Mouse (Mus musculus) ES-Bruce4 (cell line): Measurements from ENCODE around the gene Pcyt2.

ENCODE experiments used
- CTCF ChIP-seq: IDR thresholded peaks from one replicate; pipeline ENCODE4 v1.8.1; 2011; ENCODE audit warnings: low read depth, low read length
- EP300 ChIP-seq: IDR thresholded peaks from 2 replicates; pipeline ENCODE4 v1.6.1; 2011; ENCODE audit warnings: low read depth, low read length; ENCODE audit not compliant: insufficient read depth

DNA sequence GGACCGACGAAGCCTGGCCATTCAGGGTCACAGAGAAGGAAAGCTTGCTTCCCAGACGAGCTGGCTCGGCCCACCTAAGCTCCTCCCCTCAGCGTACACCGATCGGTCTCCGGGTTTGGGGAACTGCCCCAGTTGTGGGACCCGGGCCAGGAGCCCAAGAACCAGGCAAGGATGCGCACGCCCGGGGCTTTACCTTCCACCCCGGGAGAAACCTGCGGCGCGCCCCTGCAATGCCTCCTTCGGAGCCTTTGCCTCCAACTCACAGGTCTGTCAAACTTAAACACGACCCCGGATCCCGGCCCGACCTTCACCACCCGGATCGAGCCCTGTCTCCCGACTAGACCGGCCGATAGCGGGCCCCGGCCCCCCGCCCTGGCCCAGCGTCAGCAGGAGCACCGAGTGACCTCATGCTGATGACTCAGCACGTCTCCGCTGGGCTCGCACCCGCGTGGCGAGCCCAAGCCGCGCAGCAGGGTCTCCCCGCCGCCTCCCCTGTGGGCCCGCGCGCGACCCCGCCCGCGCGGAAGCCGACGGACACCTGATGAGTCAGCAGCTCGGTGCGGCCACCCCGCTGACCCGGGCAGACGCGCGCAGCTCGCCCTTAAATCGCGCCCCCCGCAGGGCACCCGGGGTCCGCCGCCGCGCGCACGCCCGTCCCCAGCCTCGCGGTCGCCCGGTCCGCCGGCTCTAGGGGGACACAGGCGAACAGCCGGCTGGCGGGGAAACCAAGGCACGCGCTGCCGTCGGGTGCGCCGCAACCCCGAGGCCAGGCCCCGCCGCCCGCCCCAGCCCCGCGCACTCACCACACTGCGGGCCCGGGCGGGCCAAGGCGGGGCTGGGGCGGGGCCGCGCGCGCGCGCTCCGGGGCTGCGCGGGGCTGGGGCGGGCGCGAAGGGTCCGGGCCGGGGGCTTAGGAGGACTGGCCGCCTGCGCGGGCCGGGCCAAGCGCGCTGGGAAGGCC, 15.1 kb upstream of the Pcyt2 start:
- TF ChIP-seq CTCF (no peak), EP300 (no peak)
